15 mouse cellular contexts compared by ENCODE assay signal in the genomic region with DNA sequence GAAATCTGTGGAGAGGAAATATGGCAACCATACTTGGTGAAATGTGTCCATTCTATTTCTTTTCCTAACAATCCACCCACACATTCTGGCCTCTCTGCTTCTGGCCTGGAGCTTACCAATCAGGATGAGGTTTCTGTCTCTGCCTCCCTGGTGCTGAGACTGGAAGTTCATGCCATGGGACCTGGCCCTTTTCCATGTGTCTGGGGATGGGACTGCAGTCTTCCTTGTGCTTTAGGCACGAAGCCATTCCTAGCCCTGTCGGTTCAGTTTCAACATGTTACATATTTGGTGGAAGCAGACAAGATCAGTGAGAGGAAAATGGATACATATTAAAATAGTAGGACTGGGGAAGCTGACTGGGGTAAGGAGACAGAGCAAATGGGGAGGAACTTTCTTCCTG.
"Had no signal": no experiment of that assay in that cellular context is flagged by ENCODE, and none has a peak within 500 bp of the region (broad histone marks: within the 10 kb centered on the region; RNA-seq: fewer than 3 reads in every experiment).

No protein-coding gene starts in this region.

- DNase-seq: lung, adult 18-20 months; lung, embryonic 14.5 days; lung, postnatal 4 days; midbrain, embryonic 14.5 days; right cerebral cortex, adult 18-20 months; right cerebral cortex, postnatal 25 days; spleen, adult 18-20 months; thymus, adult 18-20 months; thymus, postnatal 14 days; thymus, postnatal 36 days had no signal

- H3K27ac ChIP-seq: midbrain, embryonic 10.5 days; midbrain, embryonic 12.5 days; neural tube, embryonic 13.5 days; neural tube, embryonic 15.5 days had no signal

- H3K4me3 ChIP-seq: midbrain, embryonic 10.5 days; midbrain, embryonic 12.5 days; myocyte; neural tube, embryonic 13.5 days; neural tube, embryonic 15.5 days had no signal
